Mouse (Mus musculus) splenic B cell, adult 2 months (primary cell): Measurements from ENCODE around the gene Dlx5.
A peak's percentile ranks its signal among the peaks of the same experiment; 100 is the strongest.

Source experiments
- DNase-seq: peaks from one replicate; pipeline ENCODE4 v3.0.0-alpha.2; 2011; ENCODE audit warnings: low read depth, low spot score
- H3K27me3 ChIP-seq: 2 replicates; pipeline ENCODE4 v1.6.1; 2012; ENCODE audit warnings: mild to moderate bottlenecking, low read length, moderate library complexity, mixed read lengths; ENCODE audit not compliant: control insufficient read depth, poor library complexity, insufficient read depth, severe bottlenecking
- H3K36me3 ChIP-seq: 2 replicates; pipeline ENCODE4 v1.6.1; 2012; ENCODE audit warnings: mild to moderate bottlenecking, low read length, moderate library complexity, mixed read lengths; ENCODE audit not compliant: control insufficient read depth, poor library complexity, insufficient read depth, severe bottlenecking

Dlx5 gene

GRCm38 (mm10) chr6:6881638-6882190 is at the start of gene Dlx5:
Dlx5 (minus strand) TSS chr6:6882085.
- DNase-seq, result no peak
- no peaks in the 10 kb centered on the region for H3K27me3 ChIP-seq
- H3K36me3 ChIP-seq, result no peaks in the 10 kb centered on the region

GRCm38 (mm10) chr6:6931507-6931906 is 49.6 kb upstream of the Dlx5 start:
- H3K36me3 ChIP-seq, result no peaks in the 10 kb centered on the region
- no peak for DNase-seq
- H3K27me3 ChIP-seq, result no peaks in the 10 kb centered on the region

GRCm38 (mm10) chr6:6930831-6931230 is 48.9 kb upstream of the Dlx5 start:
- no peak for DNase-seq
- H3K36me3 ChIP-seq, result no peaks in the 10 kb centered on the region

GRCm38 (mm10) chr6:6925264-6925663 is 43.4 kb upstream of the Dlx5 start:
- Histone ChIP-seq H3K36me3 (no peaks in the 10 kb centered on the region), H3K27me3 (no peaks in the 10 kb centered on the region)
- DNase-seq, result no peak

More at GRCm38 (mm10) chr6:6930831-6931230, 48.9 kb upstream of the Dlx5 start:
- no peaks in the 10 kb centered on the region for H3K27me3 ChIP-seq

GRCm38 (mm10) chr6:6917334-6917733 is 35.4 kb upstream of the Dlx5 start:
- Histone ChIP-seq H3K36me3 (no peaks in the 10 kb centered on the region), H3K27me3 (no peaks in the 10 kb centered on the region)
- DNase-seq, result no peak

GRCm38 (mm10) chr6:6915526-6915915 is 33.6 kb upstream of the Dlx5 start:
- H3K36me3 ChIP-seq, result no peaks in the 10 kb centered on the region
- DNase-seq, result no peak

GRCm38 (mm10) chr6:6914849-6915525 is 33.1 kb upstream of the Dlx5 start:
- Histone ChIP-seq H3K36me3 (no peaks in the 10 kb centered on the region), H3K27me3 (no peaks in the 10 kb centered on the region)
- DNase-seq, result peak; percentile 33

More at GRCm38 (mm10) chr6:6915526-6915915, 33.6 kb upstream of the Dlx5 start:
- no peaks in the 10 kb centered on the region for H3K27me3 ChIP-seq

GRCm38 (mm10) chr6:6914304-6914703 is 32.4 kb upstream of the Dlx5 start:
- Histone ChIP-seq H3K36me3 (no peaks in the 10 kb centered on the region), H3K27me3 (no peaks in the 10 kb centered on the region)
- DNase-seq, result no peak

- DNase-seq, result no peak
- H3K27me3 ChIP-seq, result no peaks in the 10 kb centered on the region
- no peaks in the 10 kb centered on the region for H3K36me3 ChIP-seq
Observed at GRCm38 (mm10) chr6:6909586-6909985, 27.7 kb upstream of the Dlx5 start.

- H3K27me3 ChIP-seq, result no peaks in the 10 kb centered on the region
- no peaks in the 10 kb centered on the region for H3K36me3 ChIP-seq
- no peak for DNase-seq
Observed at GRCm38 (mm10) chr6:6890047-6890446, 8.2 kb upstream of the Dlx5 start.

- no peaks in the 10 kb centered on the region for H3K27me3 ChIP-seq
- no peak for DNase-seq
- H3K36me3 ChIP-seq, result no peaks in the 10 kb centered on the region
Observed at GRCm38 (mm10) chr6:6886225-6886624, 4.3 kb upstream of the Dlx5 start.

GRCm38 (mm10) chr6:6884897-6885296 is 3.0 kb upstream of the Dlx5 start:
- no peaks in the 10 kb centered on the region for H3K27me3 ChIP-seq
- H3K36me3 ChIP-seq, result no peaks in the 10 kb centered on the region
- DNase-seq, result no peak

- H3K36me3 ChIP-seq, result no peaks in the 10 kb centered on the region
- DNase-seq, result no peak
Observed at GRCm38 (mm10) chr6:6882266-6882797, 447 bp upstream of the Dlx5 start.

GRCm38 (mm10) chr6:6881115-6881637 is 709 bp downstream of the Dlx5 start:
- no peak for DNase-seq
- Histone ChIP-seq H3K36me3 (no peaks in the 10 kb centered on the region), H3K27me3 (no peaks in the 10 kb centered on the region)

More at GRCm38 (mm10) chr6:6882266-6882797, 447 bp upstream of the Dlx5 start:
- H3K27me3 ChIP-seq, result no peaks in the 10 kb centered on the region

- Histone ChIP-seq H3K36me3 (no peaks in the 10 kb centered on the region), H3K27me3 (no peaks in the 10 kb centered on the region)
- DNase-seq, result no peak
Observed at GRCm38 (mm10) chr6:6880361-6881114, 1.3 kb downstream of the Dlx5 start.
